Mouse (Mus musculus): ENCODE results near the gene Icam1. TPM values are rescaled to one million over a fixed set of nuclear protein-coding genes. Genes with fewer than 3 reads are reported as not detected.
"Not testable (repeated sequence)": the region's sequence is repeated elsewhere in the genome, so short reads cannot be mapped to it uniquely, and the experiment has no call there.

The Icam1 gene
- total RNA-seq, 2 experiments from 2014 or later = 1.6 to 3.0 TPM

- DNase-seq (ENCODE audit: low spot score) = no peak
Observed at GRCm38 (mm10) chr9:20993165-20993898, 22.5 kb upstream of the Icam1 start.

- DNase-seq (ENCODE audit: low spot score) = no peak
Observed at GRCm38 (mm10) chr9:20995069-20995468, 20.7 kb upstream of the Icam1 start.

- DNase-seq (ENCODE audit: low spot score) = no peak
Observed at GRCm38 (mm10) chr9:20997065-20997464, 18.7 kb upstream of the Icam1 start.

GRCm38 (mm10) chr9:20998337-20998736, 17.4 kb upstream of the Icam1 start:
- not testable (repeated sequence) for DNase-seq (ENCODE audit: low spot score)

- no peak for DNase-seq (ENCODE audit: low spot score)
Observed at GRCm38 (mm10) chr9:21000811-21001210, 15.0 kb upstream of the Icam1 start.

GRCm38 (mm10) chr9:21001651-21002200, 14.1 kb upstream of the Icam1 start:
- no peak for DNase-seq (ENCODE audit: low spot score)

GRCm38 (mm10) chr9:21002270-21002626, 13.5 kb upstream of the Icam1 start:
- no peak for DNase-seq (ENCODE audit: low spot score)

GRCm38 (mm10) chr9:21002627-21003551, 12.9 kb upstream of the Icam1 start, which contains the start of gene Mrpl4:
Mrpl4 (plus strand) TSS chr9:21002738.
- peak; percentile 83 for DNase-seq (ENCODE audit: low spot score)

GRCm38 (mm10) chr9:21007313-21007952, 8.4 kb upstream of the Icam1 start:
- DNase-seq (ENCODE audit: low spot score) = no peak

GRCm38 (mm10) chr9:21008007-21008406, 7.8 kb upstream of the Icam1 start:
- no peak for DNase-seq (ENCODE audit: low spot score)

- DNase-seq (ENCODE audit: low spot score) = no peak
Observed at GRCm38 (mm10) chr9:21010362-21010761, 5.4 kb upstream of the Icam1 start.

- not testable (repeated sequence) for DNase-seq (ENCODE audit: low spot score)
Observed at GRCm38 (mm10) chr9:21010939-21011541, 4.7 kb upstream of the Icam1 start.

GRCm38 (mm10) chr9:21011846-21012312, 3.9 kb upstream of the Icam1 start:
- DNase-seq (ENCODE audit: low spot score) = no peak

- DNase-seq (ENCODE audit: low spot score) = no peak
Observed at GRCm38 (mm10) chr9:21012368-21012767, 3.4 kb upstream of the Icam1 start.

- DNase-seq (ENCODE audit: low spot score) = peak; percentile 45
Observed at GRCm38 (mm10) chr9:21014691-21015570, 854 bp upstream of the Icam1 start.

- DNase-seq (ENCODE audit: low spot score) = no peak
Observed at GRCm38 (mm10) chr9:21016331-21017176, 769 bp downstream of the Icam1 start.

GRCm38 (mm10) chr9:21017177-21017575, 1.4 kb downstream of the Icam1 start:
- no peak for DNase-seq (ENCODE audit: low spot score)

- no peak for DNase-seq (ENCODE audit: low spot score)
Observed at GRCm38 (mm10) chr9:21018600-21018999, 2.8 kb downstream of the Icam1 start.

GRCm38 (mm10) chr9:21021363-21021762, 5.6 kb downstream of the Icam1 start:
- no peak for DNase-seq (ENCODE audit: low spot score)
